Mouse (Mus musculus): Measurements from ENCODE around the gene Tmem199. TPM values are rescaled to one million over a fixed set of nuclear protein-coding genes. Genes with fewer than 3 reads are reported as not detected.

The Tmem199 gene
- 10 to 100 TPM; 10.3 to 14.8 TPM for polyA plus RNA-seq (2012; fragmentation: generic; extraction: Trizol)

DNA sequence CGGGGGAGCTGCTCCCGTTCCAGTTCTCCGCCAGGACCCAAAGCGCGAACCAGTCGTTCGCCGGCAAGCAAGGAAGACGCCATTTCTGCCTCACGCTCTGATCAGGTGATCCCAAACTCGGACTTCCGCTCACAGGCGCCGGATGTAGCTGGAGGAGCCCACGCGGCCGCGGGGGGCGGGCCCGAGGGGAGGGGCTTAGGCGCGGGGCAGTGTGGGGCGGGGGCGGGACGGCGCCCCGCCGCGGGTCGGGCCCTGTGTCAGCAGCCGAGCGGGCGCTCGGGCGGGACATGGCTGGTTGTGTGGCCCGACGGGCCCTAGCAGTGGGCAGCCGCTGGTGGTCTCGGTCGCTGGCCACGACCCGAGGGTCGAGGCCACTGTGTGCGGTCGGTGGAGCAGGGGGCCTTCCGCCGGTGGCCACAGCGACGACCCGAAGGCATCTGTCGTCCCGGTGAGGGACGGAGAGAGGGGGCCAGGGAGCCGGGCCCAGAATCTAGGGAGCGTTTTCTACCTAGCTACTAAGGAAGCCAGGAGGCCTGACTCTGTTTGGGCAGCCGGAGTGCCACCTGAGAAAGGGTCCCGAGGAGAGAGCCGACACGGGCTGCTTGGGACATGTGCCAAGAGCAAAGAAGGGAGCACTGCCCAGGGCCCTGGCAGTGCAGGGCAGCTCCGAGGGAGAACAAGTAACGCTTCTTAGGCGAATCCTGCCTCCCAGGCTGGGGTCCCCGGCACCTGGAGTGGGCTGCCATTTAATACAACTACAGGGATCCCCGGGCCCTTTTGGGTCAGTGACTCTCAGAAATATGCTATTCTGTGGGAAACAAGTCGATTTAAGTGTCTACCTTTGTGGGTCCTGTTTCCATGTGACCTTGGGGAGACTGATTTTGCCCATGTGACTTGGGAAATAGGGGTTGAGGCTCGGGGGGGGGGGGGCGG lies at the start of gene Tmem199, which contains the start of gene Poldip2:
Gene Tmem199, minus strand, starts transcription at position 148 of the 933 bp plus-strand sequence.
Gene Poldip2, plus strand, starts transcription at position 169 of the 933 bp plus-strand sequence.

DNA sequence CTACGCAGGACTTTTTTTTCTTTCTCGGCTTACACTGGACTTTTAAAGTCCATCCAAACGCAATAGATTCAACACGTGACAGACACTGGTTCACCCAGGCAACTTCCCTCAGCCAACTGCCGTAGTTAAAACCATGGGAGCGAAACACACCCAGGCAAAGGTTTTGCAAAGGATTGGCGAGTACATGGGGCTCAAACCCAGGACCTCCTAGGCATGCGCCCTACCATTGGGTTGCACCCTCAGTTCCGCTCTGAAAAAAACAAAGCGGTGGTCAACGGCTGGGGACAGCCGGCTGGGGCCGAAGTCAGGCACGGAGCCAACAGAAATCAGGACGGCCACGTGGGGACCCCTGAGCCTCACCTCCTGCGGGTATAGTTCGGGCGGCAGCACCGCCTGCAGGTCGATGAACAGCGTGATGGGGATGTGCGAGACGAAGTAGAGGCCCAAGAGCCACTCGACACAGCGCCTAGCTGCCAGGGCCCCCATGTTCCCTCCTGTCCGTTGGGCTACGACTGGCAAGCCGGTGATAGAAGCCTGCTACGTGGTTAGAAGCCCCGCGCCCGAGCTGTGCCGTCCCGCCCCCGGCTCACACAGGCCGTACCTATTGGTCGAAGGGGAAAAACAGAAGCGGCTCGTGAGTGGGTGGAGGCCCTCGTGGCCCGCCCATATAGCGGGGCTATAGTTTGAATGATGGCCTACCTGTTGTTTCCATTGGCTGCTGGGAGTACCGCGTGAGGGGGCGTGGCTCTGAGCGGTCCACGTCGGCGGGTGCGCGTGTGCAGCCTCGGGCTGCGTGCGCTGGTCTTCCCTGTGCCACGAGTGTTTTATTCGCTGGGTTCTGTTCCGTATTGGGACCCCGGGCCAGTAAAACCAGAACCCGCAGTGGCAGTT lies 38.4 kb upstream of the Tmem199 start, which contains the start of gene Tmem97:
Gene Tmem97, minus strand, starts transcription at position 610 of the 891 bp plus-strand sequence.

DNA sequence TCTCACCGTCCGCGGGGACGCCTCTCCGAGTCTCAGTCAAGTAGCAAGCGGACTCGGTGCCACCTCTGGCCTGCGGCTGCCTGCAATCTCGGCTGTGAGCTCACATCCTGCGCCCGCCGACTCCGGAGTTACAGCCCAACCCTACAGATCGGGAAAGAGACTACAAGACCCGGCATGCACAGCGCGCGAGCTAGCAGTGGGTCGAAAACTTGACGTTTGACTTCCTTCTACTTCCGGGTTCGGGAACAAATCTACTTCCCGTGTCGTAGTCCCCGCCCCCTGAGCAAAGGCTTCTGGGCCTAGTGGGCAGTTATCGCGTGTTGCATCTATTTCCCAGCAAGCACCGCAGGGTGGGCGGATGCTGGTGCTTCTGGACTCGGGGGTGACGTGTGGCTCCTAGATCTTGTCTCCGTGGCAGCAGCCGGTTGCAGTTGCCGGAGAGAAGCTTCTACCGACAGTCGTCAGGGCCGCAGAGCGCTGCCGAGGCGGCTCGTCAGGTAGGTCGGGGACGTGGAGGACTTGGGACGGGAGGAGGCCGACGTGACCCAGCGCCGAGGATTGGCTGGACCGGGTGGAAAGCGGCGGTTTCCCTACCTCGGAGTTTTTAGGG lies 24.2 kb upstream of the Tmem199 start, which contains the start of the genes Tnfaip1 and Ift20:
Gene Tnfaip1, minus strand, starts transcription at position 253 of the 610 bp plus-strand sequence.
Gene Ift20, plus strand, starts transcription at position 282 of the 610 bp plus-strand sequence.

DNA sequence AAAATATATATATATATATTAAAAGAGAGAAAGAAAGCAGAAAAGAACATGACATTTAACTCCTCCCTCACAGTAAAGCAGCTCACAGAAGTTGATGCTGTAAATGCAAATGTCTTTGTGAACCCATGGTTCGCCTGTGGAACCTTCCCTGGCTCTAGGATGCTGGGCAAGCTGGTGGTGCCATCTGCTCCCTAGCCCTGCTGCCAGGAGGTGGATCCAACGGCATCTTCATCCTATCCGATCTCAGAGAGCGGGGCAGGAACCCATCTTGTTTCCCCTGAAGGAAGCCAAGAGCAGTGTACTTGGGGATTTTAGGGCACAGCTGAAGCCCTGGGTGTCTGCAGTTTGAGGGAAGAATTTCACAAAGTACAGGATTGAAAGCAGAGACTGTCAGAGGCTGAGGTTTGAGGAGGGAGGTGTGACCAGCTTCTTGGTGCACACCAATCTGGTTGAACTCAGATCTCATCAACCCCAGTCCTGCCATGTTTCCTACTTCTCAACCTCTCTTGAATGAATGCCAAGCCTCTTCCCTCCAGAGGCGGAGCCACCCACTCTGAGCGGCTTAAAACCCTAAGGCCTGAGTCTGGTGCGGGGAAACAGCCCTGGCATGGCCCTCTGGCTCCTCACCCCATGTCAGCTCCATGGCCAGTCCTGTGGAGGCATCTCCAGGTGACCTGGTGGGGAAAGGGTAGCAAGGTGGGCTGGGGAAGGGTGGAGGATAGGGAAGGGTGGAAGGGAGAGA lies 8.9 kb downstream of the Tmem199 start, which contains the start of gene Sebox:
Gene Sebox, plus strand, starts transcription at position 539 of the 742 bp plus-strand sequence.

DNA sequence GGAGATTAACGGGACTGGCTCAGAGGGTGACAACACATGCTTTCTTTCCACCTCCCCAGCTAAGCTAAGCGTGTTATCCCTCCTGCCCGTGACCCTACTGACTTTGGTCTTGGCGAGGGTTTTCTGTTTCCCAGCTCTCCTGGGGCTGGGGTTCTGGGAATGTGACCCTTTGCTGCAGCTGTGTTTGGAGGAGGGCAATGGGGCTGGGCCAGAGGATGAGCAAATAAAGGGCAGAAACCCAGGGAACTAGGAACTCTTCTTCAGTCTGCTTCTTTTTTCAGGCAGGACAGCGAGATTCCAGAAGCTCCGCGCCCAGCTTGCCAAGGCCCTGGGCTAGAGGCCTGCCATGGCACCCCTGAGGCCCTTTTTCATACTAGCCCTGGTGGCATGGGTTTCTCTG lies 13.0 kb downstream of the Tmem199 start, which contains the start of gene Vtn:
Gene Vtn, plus strand, starts transcription at position 88 of the 400 bp plus-strand sequence.

DNA sequence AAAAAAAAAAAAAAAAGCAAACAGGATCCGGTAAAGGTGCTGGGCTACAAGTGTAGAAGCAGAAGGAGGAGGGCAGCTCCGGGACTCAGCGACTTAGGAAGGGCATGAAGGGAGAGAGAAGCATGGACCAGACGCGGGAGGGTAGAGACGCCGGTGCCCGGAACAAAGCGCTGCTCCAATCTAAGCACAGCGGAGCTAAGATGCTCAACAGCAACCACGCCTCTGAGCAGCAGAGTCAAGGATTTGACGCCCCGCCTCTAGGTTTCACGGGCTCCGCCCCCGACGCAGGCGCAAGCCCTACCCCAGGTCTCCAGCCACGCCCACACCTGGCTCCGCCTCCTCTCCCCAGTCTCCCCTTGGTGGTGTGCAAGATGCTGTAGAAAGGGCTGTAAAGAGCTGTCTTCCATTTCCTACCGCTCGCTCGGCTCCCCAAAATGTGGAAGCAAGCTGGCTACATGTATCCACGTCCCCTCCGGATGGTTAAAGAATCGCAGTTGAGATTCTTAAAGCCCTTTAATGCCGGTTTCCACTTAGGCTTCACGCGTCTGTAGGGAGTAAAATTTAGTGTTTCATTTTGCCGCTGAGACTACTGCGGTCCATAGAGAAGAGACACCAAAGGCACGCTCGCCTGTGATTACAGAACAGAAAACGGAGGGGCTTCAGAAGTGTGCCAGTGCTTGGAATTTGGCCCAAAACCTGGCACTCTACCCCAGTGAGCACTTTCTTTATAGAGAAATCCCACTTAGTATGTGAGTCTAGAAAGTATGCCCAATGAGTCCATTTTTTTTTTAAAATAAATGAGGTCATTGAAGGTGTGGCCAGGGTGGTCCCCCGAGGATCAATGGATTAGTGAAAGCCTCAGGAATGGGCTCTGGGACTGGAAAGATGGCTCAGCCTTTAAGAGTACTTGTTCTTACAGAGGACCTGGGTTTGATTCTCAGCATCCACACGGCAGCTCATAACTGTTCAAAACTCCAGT lies 14.1 kb downstream of the Tmem199 start, which contains the start of gene Sarm1:
Gene Sarm1, minus strand, starts transcription at position 211 of the 979 bp plus-strand sequence.

DNA sequence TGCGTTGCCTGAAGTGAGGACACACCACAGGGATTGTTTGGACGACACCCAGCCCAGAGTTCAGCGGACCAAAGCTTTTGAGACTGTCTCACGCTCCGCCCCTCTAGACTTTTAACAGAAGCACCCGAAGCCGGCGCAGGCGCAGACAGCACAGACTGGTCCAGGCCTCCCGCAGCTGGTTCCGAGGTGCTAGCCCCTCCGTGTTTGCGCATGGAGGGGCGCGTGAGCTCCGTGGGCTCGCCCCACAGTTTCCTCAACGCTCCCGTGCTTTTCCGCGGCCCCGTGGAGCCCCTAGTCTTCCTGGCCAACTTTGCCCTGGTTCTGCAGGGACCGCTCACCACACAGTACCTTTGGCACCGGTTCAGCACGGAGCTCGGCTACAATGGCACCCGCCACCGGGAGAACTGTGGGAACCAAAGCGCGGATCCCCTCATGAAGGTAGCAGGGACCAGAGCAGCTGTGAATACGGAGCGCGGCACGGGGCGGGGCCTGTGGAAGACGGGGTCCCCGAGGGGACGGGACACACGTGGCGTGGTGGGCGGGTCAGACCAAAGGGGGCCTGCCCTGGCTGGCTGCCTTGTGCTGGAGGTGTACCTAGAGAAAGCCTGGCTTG lies 46.3 kb downstream of the Tmem199 start, which contains the start of gene Slc46a1:
Gene Slc46a1, plus strand, starts transcription at position 130 of the 613 bp plus-strand sequence.

Other genes with a start within 250 kb of the Tmem199 start
- gene BC030499, start 221.3 kb downstream of the Tmem199 start, polyA plus RNA-seq (2012; fragmentation: generic; extraction: Trizol) = under 1 TPM in 1 of 2 experiments, not detected in 1; 0.22 TPM
- gene Spag5, start 210.6 kb downstream of the Tmem199 start, polyA plus RNA-seq (2012; fragmentation: generic; extraction: Trizol) = 10 to 100 TPM in 1 of 2 experiments, 1 to 10 TPM in 1; 8.1 to 38.0 TPM
- gene Aldoc, start 189.2 kb downstream of the Tmem199 start, polyA plus RNA-seq (2012; fragmentation: generic; extraction: Trizol) = under 1 TPM; 0.09 to 0.91 TPM
- 10 to 100 TPM; 30.3 to 84.7 TPM for gene Pigs, start 183.8 kb downstream of the Tmem199 start, polyA plus RNA-seq (2012; fragmentation: generic; extraction: Trizol)
- 10 to 100 TPM; 22.4 to 75.8 TPM for gene Unc119, start 168.7 kb downstream of the Tmem199 start, polyA plus RNA-seq (2012; fragmentation: generic; extraction: Trizol)
- under 1 TPM; 0.02 to 0.05 TPM for gene Foxn1, start 125.6 kb downstream of the Tmem199 start, polyA plus RNA-seq (2012; fragmentation: generic; extraction: Trizol)
- gene Slc13a2, start 90.0 kb downstream of the Tmem199 start, polyA plus RNA-seq (2012; fragmentation: generic; extraction: Trizol) = not detected
- gene Slc46a1, start 46.5 kb downstream of the Tmem199 start, polyA plus RNA-seq (2012; fragmentation: generic; extraction: Trizol) = 10 to 100 TPM; 10.1 to 12.5 TPM
- 1 to 10 TPM in 1 of 2 experiments, under 1 TPM in 1; 0.87 to 3.5 TPM for gene Sarm1, start 14.4 kb downstream of the Tmem199 start, polyA plus RNA-seq (2012; fragmentation: generic; extraction: Trizol)
- gene Vtn, start 13.1 kb downstream of the Tmem199 start, polyA plus RNA-seq (2012; fragmentation: generic; extraction: Trizol) = under 1 TPM in 1 of 2 experiments, not detected in 1; 0.09 TPM
- not detected for gene Sebox, start 8.7 kb downstream of the Tmem199 start, polyA plus RNA-seq (2012; fragmentation: generic; extraction: Trizol)
- gene Poldip2, start within 50 bp of the Tmem199 start, polyA plus RNA-seq (2012; fragmentation: generic; extraction: Trizol) = 100 to 1,000 TPM in 1 of 2 experiments, 10 to 100 TPM in 1; 95.3 to 100 TPM
- 10 to 100 TPM; 42.0 to 44.5 TPM for gene Tnfaip1, start 24.2 kb upstream of the Tmem199 start, polyA plus RNA-seq (2012; fragmentation: generic; extraction: Trizol)
- gene Ift20, start 24.2 kb upstream of the Tmem199 start, polyA plus RNA-seq (2012; fragmentation: generic; extraction: Trizol) = 10 to 100 TPM; 13.1 to 95.5 TPM
- 100 to 1,000 TPM in 1 of 2 experiments, 10 to 100 TPM in 1; 50.5 to 224 TPM for gene Tmem97, start 38.6 kb upstream of the Tmem199 start, polyA plus RNA-seq (2012; fragmentation: generic; extraction: Trizol)
- 1 to 10 TPM in 1 of 2 experiments, under 1 TPM in 1; 0.77 to 2.7 TPM for gene Nlk, start 185.2 kb upstream of the Tmem199 start, polyA plus RNA-seq (2012; fragmentation: generic; extraction: Trizol)
- 10 to 100 TPM; 22.7 to 43.2 TPM for gene Ccnq, start 239.6 kb upstream of the Tmem199 start, polyA plus RNA-seq (2012; fragmentation: generic; extraction: Trizol)

All from C3H10T1/2 (cell line).